Mouse (Mus musculus): Measurements from ENCODE around the gene Dvl2.
"Not testable (repeated sequence)": the region's sequence is repeated elsewhere in the genome, so short reads cannot be mapped to it uniquely, and the experiment has no call there.

The Dvl2 gene

DNA sequence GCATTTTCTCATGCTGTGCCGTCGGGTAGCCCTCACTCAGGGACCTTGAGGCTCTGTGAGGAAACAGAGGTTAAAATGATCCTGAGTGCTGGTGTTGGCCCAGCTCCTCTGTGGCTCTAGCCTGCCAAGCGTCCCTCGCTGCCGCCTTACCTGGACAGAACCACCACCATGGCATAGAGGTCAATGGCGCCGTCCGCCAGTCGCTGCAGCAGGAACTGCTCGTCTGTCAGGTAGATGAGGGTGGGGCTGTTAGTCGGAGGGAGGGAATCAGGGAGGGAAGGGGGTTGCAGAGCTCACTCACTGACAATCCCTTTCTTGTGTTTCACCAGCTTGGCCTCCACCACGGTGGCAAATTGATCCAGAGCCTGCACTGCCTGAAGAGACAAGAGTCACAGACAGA is 10.2 kb downstream of the Dvl2 start:
- no peak for DNase-seq (ENCODE audit: low spot score)

DNA sequence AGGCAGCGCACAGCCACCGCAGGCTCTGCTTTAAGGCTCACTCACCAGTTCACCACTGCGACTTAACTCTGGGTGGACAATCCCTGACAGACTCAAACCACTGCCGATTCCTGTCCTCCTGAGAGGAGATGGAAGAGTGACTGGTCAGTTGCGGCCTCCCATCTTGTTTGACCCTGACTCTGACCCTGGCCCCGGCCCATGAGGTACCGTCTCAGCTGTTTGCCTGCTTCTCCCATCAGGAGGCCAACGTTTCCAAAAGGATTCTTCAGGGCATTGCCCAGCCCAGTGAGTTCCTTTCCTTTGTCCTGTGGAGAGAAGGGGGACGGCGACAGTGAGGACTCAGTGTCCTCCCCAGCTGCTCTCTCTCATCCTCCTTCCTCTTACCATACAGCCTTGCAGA is 10.6 kb downstream of the Dvl2 start:
- no peak for DNase-seq (ENCODE audit: low spot score)

DNA sequence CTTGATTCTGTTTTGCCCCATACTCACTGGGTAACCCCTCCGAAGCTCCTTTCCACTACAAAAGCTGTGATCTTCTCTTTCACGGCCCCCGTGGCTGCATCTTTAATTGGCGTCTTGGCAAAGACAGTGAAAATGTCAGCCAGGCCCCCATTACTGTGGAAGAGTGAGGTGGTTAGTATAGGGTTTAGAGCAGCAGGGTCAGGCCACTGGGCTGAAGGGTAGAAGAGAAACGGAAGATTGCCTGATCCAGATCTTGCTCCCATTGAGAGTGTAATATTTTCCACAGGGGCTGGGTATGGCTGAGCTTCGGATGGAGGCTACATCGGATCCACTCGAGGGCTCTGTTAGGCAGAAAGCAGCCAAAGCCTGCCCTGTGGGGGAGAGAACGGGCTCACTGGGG is 12.5 kb downstream of the Dvl2 start:
- DNase-seq (ENCODE audit: low spot score): no peak

DNA sequence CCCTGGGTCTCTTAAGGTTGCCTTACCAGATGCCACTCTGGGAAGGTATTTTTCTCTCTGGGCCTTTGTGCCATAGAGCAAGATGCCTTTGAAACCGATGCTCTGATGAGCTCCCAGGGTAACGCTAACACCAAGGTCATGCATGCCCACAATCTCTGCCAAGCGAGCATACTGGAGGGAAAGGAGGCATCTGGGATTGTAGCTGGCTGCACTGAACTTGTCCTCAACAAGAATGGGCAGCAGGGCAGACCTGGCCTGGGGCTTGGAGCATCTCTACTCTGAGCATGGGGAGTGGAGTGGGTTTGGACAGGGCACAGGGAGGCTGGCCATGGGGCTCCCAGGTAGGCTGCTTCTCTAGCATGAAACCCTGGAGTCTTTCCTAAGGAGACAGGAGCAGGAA is 13.0 kb downstream of the Dvl2 start:
- no peak for DNase-seq (ENCODE audit: low spot score)

DNA sequence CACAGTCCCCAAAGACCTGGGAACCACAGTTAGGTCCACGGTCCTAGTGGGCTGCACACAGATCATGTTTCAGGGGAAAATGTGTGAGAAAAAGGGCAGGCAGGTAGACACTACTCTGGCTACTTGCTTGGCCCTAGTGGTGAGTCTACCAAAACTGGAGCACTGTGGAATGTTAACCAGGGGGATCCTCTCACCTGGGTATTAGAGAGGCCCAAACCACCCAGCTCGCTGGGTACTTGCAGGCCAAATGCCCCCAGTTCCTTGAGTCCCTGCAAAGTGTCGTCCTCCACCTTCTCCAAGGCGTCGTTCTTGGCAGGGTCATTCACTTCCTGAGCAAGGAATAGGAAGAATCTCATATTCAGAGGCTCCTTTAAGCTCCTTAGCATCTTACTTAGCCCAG is 13.7 kb downstream of the Dvl2 start:
- no peak for DNase-seq (ENCODE audit: low spot score)

DNA sequence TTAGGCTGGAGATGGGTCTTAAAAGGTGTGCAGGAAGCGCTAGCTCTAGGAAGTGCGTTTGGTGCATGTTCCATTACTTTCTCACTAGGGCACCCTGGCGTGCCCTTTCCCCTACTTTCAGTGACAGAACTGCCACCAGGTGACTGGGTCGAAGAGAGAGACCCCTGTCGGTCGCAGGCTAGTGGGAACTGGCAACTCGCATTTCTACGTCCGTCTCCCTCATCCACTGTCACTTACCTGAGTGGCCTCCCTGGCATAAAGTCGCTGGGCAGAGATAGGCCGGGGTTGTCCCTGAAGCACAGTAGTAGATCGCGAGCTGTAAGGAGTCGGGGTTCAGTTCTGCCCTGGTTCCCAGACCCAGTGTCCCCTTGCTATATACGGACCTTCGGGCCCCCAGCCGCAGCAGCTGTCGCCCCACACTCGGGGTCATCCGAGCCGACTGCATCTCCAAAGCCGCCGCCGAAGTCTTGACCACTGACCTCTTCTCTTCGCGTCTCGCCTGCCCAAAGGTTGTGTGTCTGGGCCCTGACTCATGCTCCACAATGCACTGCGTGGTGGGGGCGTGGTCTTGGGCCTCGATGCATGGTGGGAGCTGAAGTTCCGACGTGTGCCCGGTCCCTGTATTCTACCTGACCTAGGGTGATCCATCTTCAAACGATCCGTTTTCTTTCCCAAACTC is 14.6 kb downstream of the Dvl2 start, which contains the start of gene Acadvl:
Gene Acadvl, minus strand, starts transcription at position 532 of the 679 bp plus-strand sequence.
- peak; percentile 73 for DNase-seq (ENCODE audit: low spot score)

DNA sequence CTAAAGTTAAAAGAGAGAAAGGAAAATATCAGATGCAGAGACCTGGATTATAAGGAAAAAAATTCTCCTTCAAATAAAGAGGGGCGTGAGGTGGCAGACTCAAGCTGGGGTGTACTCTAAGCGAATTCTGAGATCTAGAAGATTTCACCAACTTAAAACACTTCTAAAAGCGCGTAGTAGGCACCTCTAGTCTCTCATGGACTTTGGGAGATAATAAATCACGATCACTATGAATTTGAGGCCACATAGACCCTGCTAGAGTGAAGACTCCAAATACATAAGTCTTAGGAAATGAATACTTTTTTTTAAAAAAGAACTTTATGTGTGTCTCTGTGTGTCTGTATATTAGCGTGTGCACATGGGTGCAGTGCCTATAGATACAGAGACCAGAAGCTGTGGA is 15.3 kb downstream of the Dvl2 start:
- DNase-seq (ENCODE audit: low spot score): no peak

DNA sequence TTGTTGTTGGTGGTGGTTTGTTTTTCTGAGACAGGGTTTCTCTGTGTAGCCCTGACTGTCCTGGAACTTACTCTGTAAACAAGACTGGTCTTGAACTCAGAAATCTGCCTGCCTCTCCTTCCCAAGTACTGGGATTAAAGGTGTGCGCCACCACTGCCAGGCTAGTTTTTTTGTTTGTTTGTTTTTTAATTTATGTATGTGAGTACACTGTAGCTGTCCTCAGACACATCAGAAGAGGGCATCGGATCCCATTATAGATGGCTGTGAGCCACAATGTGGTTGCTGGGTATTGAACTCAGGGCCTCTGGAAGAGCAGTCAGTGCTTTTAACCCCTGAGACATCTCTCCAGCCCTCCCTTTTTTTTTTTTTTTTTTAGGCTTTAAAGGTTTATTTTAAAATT is 15.8 kb downstream of the Dvl2 start:
- DNase-seq (ENCODE audit: low spot score): not testable (repeated sequence)

DNA sequence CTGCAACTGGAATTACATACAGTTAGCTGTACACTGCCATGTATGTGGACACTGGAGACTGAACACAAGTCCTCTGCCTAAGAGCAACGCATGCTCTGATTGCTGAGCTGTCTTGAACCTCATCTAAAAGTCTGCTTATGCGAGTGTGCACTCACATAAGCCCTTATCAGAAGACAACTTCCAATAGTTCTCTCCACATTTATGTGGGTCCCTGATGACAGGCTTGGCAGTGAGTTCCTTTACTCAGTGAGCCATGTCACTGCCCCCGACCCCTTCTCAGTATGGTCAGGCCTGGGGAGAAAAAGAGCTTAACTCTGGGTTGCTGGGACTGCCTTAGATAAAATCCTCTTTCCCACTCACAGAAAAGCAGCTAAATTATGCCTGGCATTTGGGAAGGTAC is 16.3 kb downstream of the Dvl2 start, which contains the start of gene Dlg4:
Gene Dlg4, plus strand, starts transcription at position 274 of the 400 bp plus-strand sequence.
- no peak for DNase-seq (ENCODE audit: low spot score)

DNA sequence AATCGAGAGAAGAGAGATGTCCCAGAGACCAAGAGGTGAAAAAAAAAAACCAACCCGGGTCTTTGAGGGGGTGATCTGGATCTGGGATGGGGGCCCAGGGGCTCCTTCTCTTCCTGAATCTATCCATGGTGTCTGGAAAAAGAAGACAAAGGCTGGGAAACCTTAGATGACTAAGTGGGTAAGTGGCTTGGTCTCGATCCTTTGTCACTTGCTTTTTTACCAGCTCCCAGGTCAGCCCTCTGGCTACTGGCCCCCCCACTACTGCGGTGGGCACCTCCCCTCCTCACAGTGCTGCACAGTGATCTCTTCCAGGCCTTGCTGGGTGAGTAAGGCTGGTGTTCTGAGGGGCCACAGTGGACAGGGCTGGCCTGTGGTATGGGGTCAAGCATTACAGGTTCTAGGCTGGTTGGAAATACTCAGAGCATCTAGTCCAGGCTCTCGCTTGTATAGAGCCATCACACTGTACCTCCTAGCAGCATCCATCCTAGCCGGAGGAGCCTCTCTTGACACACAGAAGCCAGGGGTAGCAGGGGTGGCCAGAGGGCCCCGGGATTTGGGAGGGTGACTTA is 16.9 kb downstream of the Dvl2 start:
- no peak for DNase-seq (ENCODE audit: low spot score)

DNA sequence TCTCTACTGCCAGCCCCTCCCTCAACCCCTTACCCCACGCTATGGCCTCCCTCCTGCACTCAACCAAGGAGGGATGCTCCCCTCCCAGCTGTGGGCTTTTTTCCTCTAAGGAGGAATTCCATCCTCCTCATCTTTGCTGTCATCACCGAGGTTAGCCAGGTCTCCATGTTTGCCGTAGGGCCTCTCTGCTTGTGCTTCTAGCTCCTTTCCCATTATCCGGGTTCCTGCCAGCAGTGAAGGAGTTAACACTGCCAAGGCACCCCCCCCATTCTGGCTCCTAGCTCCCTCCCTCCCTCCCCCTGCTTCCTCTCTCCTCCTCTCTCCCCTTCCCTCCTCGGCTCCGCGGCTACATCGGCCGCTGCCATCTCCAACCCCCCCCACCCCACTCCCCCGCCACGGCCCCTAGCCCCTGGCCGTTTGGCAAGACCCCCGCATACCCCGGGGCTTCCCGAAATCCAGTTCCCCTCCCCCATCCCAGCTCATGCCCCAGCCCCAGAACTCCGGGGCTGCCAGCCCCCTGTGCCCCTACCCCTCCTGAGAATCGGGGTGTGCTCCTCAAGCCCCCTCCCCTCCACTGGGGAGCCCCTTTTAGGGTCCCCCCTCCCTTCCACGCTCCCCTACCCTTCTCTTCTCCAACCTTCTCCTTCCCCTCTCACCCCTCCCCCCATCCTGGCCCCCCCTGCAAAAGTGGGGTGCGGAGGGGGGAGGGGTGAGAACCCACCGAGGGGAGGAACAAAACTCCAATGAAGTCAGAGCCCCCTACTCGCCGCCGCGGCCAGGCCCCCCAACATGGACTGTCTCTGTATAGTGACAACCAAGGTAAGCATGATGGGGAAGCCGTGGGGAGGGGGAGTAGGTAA is 18.0 kb downstream of the Dvl2 start:
- no peak for DNase-seq (ENCODE audit: low spot score)

DNA sequence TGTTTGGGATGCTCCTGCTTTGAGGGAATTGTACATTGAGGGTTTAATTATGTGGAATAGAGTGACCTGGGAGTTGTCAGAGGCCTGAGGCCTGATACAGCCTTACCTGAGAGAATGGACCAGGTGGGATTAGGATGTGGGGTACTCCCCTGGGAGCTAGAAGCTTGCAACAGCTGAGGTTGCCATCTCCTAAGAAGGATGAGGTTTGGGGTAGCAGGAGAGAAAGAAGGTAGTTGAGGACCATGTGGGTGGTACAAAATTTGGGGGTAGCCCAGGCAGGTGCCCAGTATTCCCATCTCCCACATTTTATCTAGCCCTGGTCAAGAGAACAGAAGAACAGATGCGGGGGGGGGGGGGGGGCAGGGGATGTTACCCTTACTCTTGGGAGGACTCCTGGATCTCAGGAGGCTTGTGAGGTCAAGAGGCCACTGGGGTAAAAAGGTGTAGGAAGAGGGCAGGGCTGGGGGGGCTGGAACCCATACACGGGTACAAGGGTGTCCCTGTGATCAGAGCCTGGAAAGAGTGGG is 19.2 kb downstream of the Dvl2 start:
- DNase-seq (ENCODE audit: low spot score): no peak

DNA sequence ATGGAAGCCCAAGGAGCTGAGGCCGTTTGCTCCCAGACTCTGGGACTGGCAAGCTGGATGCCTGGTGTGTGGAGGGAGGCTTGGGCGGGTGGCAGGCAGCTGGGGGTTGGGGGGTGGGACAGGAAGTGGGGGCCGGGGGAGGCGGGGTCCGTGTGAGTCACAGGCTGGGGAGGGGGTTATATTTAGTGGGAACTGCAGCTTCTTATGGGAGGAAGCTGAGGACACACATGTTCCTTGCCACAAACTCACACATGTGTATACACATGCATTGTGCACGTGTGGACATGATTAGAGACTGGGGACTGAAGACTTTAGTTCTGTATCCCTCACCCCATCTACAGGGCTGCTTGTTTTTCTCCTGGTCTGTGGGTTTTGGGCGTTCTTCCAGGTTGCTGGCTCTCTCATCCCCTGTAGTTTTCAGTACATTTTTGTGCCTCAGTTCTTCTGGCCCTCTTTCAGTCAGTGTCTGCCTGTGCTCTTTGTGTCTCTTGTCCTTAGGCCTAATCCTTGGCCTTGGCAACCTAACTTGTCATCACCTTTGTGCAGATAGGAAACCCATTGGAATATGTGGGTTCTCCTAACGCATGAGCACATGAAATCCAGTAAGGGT is 19.7 kb downstream of the Dvl2 start:
- DNase-seq (ENCODE audit: low spot score): no peak

DNA sequence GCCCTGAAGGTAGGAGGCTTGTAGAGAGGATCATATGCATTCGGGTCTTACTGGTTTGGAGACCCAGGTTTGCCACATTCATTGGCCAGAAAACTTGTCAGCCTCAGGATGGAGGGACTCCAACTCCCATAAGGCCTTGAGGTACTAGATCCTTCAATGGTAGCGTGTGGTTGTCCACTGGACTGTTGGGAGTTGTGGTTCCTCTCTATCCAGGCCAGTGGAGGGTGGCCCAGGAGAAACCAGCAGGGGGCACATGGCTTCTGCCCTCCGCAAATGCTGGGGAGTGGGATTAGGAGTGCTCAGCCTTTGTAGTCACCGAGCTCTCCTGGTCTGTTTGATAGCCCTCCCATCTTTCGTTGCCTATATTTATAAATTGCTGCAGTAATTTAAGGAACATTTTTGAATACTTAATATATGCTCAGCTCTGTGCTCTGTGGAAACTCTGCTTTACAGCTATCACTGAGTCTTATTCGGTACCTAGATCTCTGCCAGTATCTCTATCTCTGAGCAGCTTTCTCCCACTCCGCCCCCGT is 20.4 kb downstream of the Dvl2 start:
- DNase-seq (ENCODE audit: low spot score): peak; percentile 32

DNA sequence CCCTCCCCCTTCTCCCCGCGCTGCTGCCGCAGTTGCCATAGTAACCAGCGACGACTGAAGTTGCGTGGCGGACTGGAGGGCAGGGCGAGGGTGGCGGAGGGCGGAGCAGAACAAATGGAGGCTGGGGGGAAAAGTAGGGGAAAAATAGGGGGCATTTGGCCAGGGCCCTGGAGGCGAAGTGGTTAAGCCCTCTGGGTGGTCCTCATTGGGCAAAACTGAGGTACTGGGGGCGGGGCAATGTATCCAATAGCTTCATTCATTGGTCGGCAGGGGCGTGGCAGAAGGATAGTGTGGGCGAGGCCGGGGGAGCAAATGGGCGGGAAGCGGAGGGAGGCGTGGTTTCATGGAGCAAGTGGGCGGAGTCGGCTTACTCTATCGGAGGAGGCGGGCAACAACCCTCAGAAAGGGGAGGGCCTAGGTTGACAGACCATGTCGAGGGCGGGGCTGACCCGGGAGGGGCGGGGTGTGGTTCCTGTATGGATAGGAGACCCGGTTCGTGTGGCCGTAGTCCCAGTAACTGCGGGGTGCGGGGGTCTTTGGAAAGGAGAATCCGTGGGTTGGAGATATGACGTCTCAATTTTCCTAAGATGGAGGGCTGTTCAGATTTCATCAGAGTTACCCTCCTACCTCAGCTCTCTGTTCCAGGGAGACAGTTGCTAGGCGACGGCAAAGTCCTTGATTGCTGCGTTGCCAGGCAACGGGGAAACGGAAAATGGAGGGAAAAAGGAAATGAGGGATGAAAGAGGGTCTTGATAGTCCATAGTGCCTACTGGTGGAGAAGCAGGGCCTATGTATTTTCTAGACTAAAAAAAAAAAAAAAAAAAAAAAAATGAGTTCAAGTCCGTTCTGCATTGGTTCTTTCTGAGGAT is 21.1 kb downstream of the Dvl2 start:
- DNase-seq (ENCODE audit: low spot score): peak; percentile 85

DNA sequence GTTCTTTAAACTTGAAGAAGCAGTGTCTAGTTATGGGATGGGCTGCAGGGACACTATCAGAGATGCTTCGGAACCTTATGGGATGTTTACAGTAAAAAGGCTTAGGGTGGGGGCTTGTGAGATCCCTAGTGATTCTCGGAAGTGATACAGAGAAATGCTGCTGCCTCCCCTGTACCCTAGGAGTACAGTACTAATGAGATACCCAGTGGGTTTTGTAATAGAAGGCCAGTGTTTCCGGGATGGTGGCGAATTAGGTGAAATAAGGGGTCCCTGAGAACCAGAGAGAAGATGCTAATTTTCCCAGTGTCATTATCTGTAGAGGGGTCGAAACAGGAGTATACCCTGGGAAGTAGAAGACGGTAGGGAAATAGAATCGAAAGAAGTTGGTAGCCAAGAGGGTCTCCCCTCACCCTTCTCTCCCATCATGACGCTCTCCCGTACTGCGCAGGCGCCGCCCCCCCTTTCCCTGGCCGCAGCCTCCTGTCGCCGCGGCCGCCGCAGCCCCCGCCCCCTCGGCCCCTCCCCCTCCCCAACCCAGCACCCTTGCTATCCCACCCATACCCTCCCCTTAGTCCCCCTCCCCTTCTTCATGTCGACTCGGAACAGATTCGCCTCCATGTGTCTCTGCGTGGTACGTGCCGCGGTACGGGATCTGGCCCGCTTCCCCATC is 23.2 kb downstream of the Dvl2 start:
- DNase-seq (ENCODE audit: low spot score): no peak

DNA sequence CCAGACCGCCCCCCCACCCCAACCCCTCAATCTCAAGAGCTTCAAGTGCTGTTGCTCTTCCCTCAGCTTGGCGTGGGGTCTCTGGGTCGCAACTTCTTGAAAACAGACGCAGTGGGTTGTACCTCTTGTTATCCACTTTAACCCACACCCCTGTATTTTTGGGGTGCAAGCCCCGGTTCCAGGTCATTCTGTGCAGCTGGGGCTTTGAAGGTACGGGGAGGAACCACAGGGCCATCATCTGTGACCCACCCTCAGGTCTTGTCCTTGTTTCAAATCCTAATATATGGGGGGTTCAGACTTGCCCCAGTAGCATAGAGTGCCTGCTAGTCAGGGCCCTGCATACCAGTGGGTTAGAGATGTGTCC is 23.7 kb downstream of the Dvl2 start:
- no peak for DNase-seq (ENCODE audit: low spot score)

DNA sequence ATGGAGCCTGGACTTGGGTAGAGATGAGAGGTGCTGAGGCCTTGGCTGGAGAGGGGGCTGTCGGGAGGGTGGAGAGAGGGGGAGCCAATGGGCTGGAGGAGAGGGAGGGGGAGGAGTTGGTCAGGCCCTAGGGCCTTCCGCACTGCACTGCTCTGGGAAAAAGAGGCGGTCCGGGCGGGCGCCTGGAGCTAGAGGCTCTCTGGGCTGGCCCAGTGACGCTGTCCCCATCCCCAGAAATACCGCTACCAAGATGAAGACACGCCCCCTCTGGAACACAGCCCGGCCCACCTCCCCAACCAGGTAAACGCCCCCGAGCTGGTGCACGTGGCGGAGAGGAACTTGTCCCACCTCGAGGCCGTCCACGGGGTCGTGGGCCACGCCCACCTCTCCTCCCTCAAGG is 26.3 kb downstream of the Dvl2 start:
- DNase-seq (ENCODE audit: low spot score): no peak

DNA sequence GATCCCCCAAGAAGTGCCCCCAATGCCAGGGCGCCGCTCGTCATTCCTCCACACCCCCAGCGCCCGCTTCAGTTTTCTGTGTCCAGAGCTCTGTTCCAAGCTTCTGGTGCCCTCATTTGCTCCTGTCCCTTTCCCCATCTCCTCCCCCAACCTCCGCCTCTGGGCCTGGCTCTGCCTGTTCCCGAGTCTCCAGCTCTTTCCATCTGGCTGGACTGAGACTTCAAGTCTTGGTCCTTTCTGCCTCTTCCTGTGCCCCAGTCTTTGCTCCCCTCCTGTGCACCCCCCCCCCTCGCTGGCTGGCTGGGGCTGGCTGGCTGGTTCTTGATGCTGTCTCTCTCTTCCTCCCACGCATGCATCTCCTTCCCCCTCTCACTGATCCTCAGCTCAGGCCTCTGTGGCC is 27.0 kb downstream of the Dvl2 start:
- no peak for DNase-seq (ENCODE audit: low spot score)

DNA sequence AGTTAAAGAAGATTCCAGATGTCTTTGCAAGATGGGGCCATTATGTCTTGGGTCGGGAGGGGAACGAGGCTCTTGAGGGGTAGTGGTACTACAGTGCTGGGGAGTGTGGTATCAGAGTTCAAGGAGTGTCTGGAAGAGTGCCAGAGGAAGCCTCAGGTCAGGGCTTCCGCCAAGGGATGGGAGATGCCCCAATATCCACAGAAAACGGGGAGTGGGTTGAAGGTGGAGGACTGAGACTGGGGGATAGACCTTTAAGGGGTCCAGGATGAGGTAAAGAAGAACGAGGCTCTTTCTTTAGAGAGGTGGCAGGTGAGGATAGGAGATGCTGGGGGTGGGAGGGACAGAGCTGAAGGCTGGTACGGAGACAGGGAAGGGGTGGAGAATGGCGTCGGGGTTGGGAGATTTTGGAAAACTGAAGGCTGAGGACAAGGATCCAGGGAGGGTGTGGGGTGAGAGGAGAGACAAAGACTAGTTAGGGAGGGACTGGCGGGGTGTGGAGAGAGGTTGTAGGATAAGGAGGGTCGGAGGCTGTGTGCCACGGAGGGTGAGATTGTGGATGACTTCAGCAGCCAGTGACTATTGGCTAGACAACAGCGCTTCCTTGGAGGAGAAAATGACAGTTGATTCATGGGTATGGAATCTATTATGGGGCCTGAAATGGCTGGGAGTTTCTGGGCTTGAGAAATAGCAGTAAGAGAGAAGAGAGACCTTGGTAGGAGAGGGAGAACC is 28.2 kb downstream of the Dvl2 start:
- no peak for DNase-seq (ENCODE audit: low spot score)

Measured in spleen, adult 12 weeks (tissue).